Mouse (Mus musculus) limb, embryonic 15.5 days (tissue): Measurements from ENCODE around the gene Ltb. TPM values are rescaled to one million over a fixed set of nuclear protein-coding genes. Genes with fewer than 3 reads are reported as not detected.

Source experiments
- ATAC-seq: fragments of 200-750 bp; cut with Nextera tagmentation; 2 replicates; pipeline ENCODE4 v1.8.0; 2017; ENCODE audit warnings: low read depth, moderate TSS enrichment; ENCODE audit not compliant: insufficient number of reproducible peaks, low FRiP score, low TSS enrichment
- H3K27ac ChIP-seq: fragments of 300-500 bp; sonication (generic); 2 replicates; pipeline ENCODE4 v1.5.1; 2015; ENCODE audit warnings: moderate library complexity, mild to moderate bottlenecking, inconsistent platforms
- H3K27me3 ChIP-seq: fragments of 300-500 bp; sonication (generic); 2 replicates; pipeline ENCODE4 v1.6.1; 2015; ENCODE audit warnings: inconsistent platforms
- H3K36me3 ChIP-seq: fragments of 300-500 bp; sonication (generic); 2 replicates; pipeline ENCODE4 v1.6.1; 2015; ENCODE audit warnings: inconsistent platforms
- H3K4me1 ChIP-seq: fragments of 300-500 bp; sonication (generic); 2 replicates; pipeline ENCODE4 v1.6.1; 2015; ENCODE audit warnings: inconsistent platforms
- H3K4me2 ChIP-seq: fragments of 300-500 bp; sonication (generic); 2 replicates; pipeline ENCODE4 v1.6.1; 2015; ENCODE audit warnings: mild to moderate bottlenecking, inconsistent platforms
- H3K4me3 ChIP-seq: fragments of 300-500 bp; sonication (generic); 2 replicates; pipeline ENCODE4 v1.5.1; 2015; ENCODE audit warnings: mild to moderate bottlenecking, inconsistent platforms
- H3K9ac ChIP-seq: fragments of 300-500 bp; sonication (generic); 2 replicates; pipeline ENCODE4 v1.6.1; 2015; ENCODE audit warnings: inconsistent platforms
- H3K9me3 ChIP-seq: fragments of 300-500 bp; sonication (generic); 2 replicates; pipeline ENCODE4 v1.6.1; 2016; ENCODE audit warnings: inconsistent platforms
- WGBS: fragments of 180-500 bp; shearing (Covaris S2); methylation state at CpG from one replicate; pipeline ENCODE4 v1.1.7; 2015; 5-methylcytosine and 5-hydroxymethylcytosine counted together
- microRNA-seq: library from miRNA; unstranded; fragments of <30 nt; microRNA quantifications from one replicate; pipeline ENCODE4, GENCODE M21; 2016
- polyA plus RNA-seq: library from polyadenylated mRNA; unstranded; fragments of >200 nt; fragmentation: Nextera tagmentation; extraction: Ambion mirVana; gene quantifications from 2 replicates; pipeline ENCODE4 v1.2.1, GENCODE M21; 2015

Gene Ltb
- polyA plus RNA-seq, 1 experiment from 2014 or later: 1.2 TPM

- Histone ChIP-seq H3K9me3 (no peaks in the 10 kb centered on the region), H3K4me2 (peak overlapping the region; percentile 76), H3K27me3 (no peaks in the 10 kb centered on the region), H3K4me3 (peak overlapping the region; percentile 89), H3K9ac (peak overlapping the region; percentile 92), H3K4me1 (peaks cover 47% of the 10 kb centered on the region), H3K27ac (peak overlapping the region; percentile 98), H3K36me3 (peaks cover 46% of the 10 kb centered on the region)
- WGBS: 3% methylated on average over 16 of the region's 16 CpGs
- ATAC-seq: no peak
Observed at GRCm38 (mm10) chr17:35243086-35243485, 48.8 kb downstream of the Ltb start.

- H3K4me2 ChIP-seq: peak overlapping the region; percentile 12; the same call in 1 of the 2 replicates
- WGBS: 76% methylated on average over 2 of the region's 2 CpGs
- ATAC-seq: no peak
- no peak overlapping the region for H3K9ac ChIP-seq
- H3K9me3 ChIP-seq: no peaks in the 10 kb centered on the region
- peaks cover 65% of the 10 kb centered on the region for H3K36me3 ChIP-seq
- peaks cover 47% of the 10 kb centered on the region for H3K4me1 ChIP-seq
- no peak overlapping the region for H3K4me3 ChIP-seq
- H3K27ac ChIP-seq: no peak overlapping the region
- H3K27me3 ChIP-seq: no peaks in the 10 kb centered on the region
Observed at GRCm38 (mm10) chr17:35244999-35245398, 50.8 kb downstream of the Ltb start.

Small RNAs within 50 kb of the gene (microRNA-seq; reads per million reads assigned to microRNA genes)
- gene Mir6973a: not detected
- gene Mir6974: not detected
- 1.4 reads per million for gene Mir6975

Other genes starting within 250 kb of the Ltb start
- 3.3 and 3.6 TPM in 2 replicates for gene Hspa1b, start 235.2 kb upstream of the Ltb start, polyA plus RNA-seq
- not detected in 2 replicates for gene Gm20481, start 224.5 kb upstream of the Ltb start, polyA plus RNA-seq
- 31.7 and 32.0 TPM in 2 replicates for gene Hspa1a, start 222.3 kb upstream of the Ltb start, polyA plus RNA-seq
- gene Hspa1l, start 221.7 kb upstream of the Ltb start, polyA plus RNA-seq: 0.46 and 0.65 TPM in 2 replicates
- gene Lsm2, start 212.6 kb upstream of the Ltb start, polyA plus RNA-seq: 143 and 159 TPM in 2 replicates
- gene Vars, start 193.5 kb upstream of the Ltb start, polyA plus RNA-seq: 94.4 and 95.1 TPM in 2 replicates
- 0.18 and 0.20 TPM in 2 replicates for gene Vwa7, start 177.9 kb upstream of the Ltb start, polyA plus RNA-seq
- gene Sapcd1, start 166.4 kb upstream of the Ltb start, polyA plus RNA-seq: 8.9 and 9.4 TPM in 2 replicates
- 3.0 and 3.5 TPM in 2 replicates for gene Msh5, start 147.7 kb upstream of the Ltb start, polyA plus RNA-seq
- 351 and 363 TPM in 2 replicates for gene Clic1, start 144.5 kb upstream of the Ltb start, polyA plus RNA-seq
- gene Ddah2, start 135.4 kb upstream of the Ltb start, polyA plus RNA-seq: 321 and 336 TPM in 2 replicates
- 181 and 203 TPM in 2 replicates for gene Ly6g6c, start 129.1 kb upstream of the Ltb start, polyA plus RNA-seq
- 1.0 and 1.4 TPM in 2 replicates for gene Mpig6b, start 128.3 kb upstream of the Ltb start, polyA plus RNA-seq
- 50.6 and 53.7 TPM in 2 replicates for gene Ly6g6e, start 117.5 kb upstream of the Ltb start, polyA plus RNA-seq
- gene Ly6g6d, start 116.4 kb upstream of the Ltb start, polyA plus RNA-seq: 1.1 and 2.4 TPM in 2 replicates
- 0.13 and 0.20 TPM in 2 replicates for gene Ly6g6f, start 108.8 kb upstream of the Ltb start, polyA plus RNA-seq
- gene Abhd16a, start 105.2 kb upstream of the Ltb start, polyA plus RNA-seq: 101 and 112 TPM in 2 replicates
- not detected in 2 replicates for gene Ly6g5c, start 86.2 kb upstream of the Ltb start, polyA plus RNA-seq
- 0.78 and 0.99 TPM in 2 replicates for gene Ly6g5b, start 79.0 kb upstream of the Ltb start, polyA plus RNA-seq
- gene Gpank1, start 73.0 kb upstream of the Ltb start, polyA plus RNA-seq: 16.8 and 17.4 TPM in 2 replicates
- gene Csnk2b, start 72.4 kb upstream of the Ltb start, polyA plus RNA-seq: 293 and 297 TPM in 2 replicates
- gene D17H6S53E, start 68.1 kb upstream of the Ltb start, polyA plus RNA-seq: 10.5 and 11.2 TPM in 2 replicates
- gene Apom, start 62.4 kb upstream of the Ltb start, polyA plus RNA-seq: 0.52 and 2.0 TPM in 2 replicates
- 49.6 and 51.8 TPM in 2 replicates for gene Bag6, start 59.3 kb upstream of the Ltb start, polyA plus RNA-seq
- 142 and 147 TPM in 2 replicates for gene Prrc2a, start 29.5 kb upstream of the Ltb start, polyA plus RNA-seq
- 14.6 and 18.6 TPM in 2 replicates for gene Aif1, start 18.4 kb upstream of the Ltb start, polyA plus RNA-seq
- gene Lst1, start 6.0 kb upstream of the Ltb start, polyA plus RNA-seq: 25.8 and 27.5 TPM in 2 replicates
- 0.64 and 0.82 TPM in 2 replicates for gene Tnf, start 7.6 kb downstream of the Ltb start, polyA plus RNA-seq
- gene Lta, start 10.9 kb downstream of the Ltb start, polyA plus RNA-seq: 0.37 TPM in 1 of 2 replicates, not detected in the other
- 0.41 and 0.77 TPM in 2 replicates for gene Gm16181, start 26.4 kb downstream of the Ltb start, polyA plus RNA-seq
- 3.7 and 3.8 TPM in 2 replicates for gene Atp6v1g2, start 39.2 kb downstream of the Ltb start, polyA plus RNA-seq
- 11.2 and 11.8 TPM in 2 replicates for gene Nfkbil1, start 41.4 kb downstream of the Ltb start, polyA plus RNA-seq
- 401 and 418 TPM in 2 replicates for gene Ddx39b, start 47.3 kb downstream of the Ltb start, polyA plus RNA-seq
- 84.7 and 93.0 TPM in 2 replicates for gene H2-D1, start 68.3 kb downstream of the Ltb start, polyA plus RNA-seq
- gene H2-Q1, start 126.0 kb downstream of the Ltb start, polyA plus RNA-seq: not detected in 2 replicates
- gene H2-Q2, start 147.8 kb downstream of the Ltb start, polyA plus RNA-seq: 0.20 and 0.29 TPM in 2 replicates
- 3.2 and 4.3 TPM in 2 replicates for gene H2-Q4, start 185.2 kb downstream of the Ltb start, polyA plus RNA-seq
- gene H2-Q6, start 230.4 kb downstream of the Ltb start, polyA plus RNA-seq: 0.35 and 0.46 TPM in 2 replicates
- 3.1 and 3.3 TPM in 2 replicates for gene H2-Q7, start 244.7 kb downstream of the Ltb start, polyA plus RNA-seq